Mouse (Mus musculus) embryo, embryonic 11 days (tissue): Measurements from ENCODE around the gene Ube2cbp.
A peak's percentile ranks its signal among the peaks of the same experiment; 100 is the strongest.

ENCODE experiments used
- DNase-seq: peaks from one replicate; pipeline ENCODE4 v3.0.0-alpha.2; 2015

The Ube2cbp gene

GRCm38 (mm10) chr9:86464151-86465105 lies at the start of gene Ube2cbp:
Ube2cbp (minus strand) TSS chr9:86464950.
- DNase-seq: peak; percentile 94

GRCm38 (mm10) chr9:86514390-86514789 lies 49.6 kb upstream of the Ube2cbp start:
- DNase-seq: no peak

GRCm38 (mm10) chr9:86513733-86514132 lies 49.0 kb upstream of the Ube2cbp start:
- peak; percentile 1 for DNase-seq

- DNase-seq: no peak
These were observed 42.7 kb upstream of the Ube2cbp start for GRCm38 (mm10) chr9:86507437-86507836.

GRCm38 (mm10) chr9:86499083-86499482 lies 34.3 kb upstream of the Ube2cbp start:
- no peak for DNase-seq

- DNase-seq: no peak
These were observed 31.5 kb upstream of the Ube2cbp start for GRCm38 (mm10) chr9:86496261-86496660.

- no peak for DNase-seq
These were observed 27.0 kb upstream of the Ube2cbp start for GRCm38 (mm10) chr9:86491740-86492139.

- DNase-seq: no peak
These were observed 17.5 kb upstream of the Ube2cbp start for GRCm38 (mm10) chr9:86482236-86482635.

GRCm38 (mm10) chr9:86478414-86479093 lies 13.8 kb upstream of the Ube2cbp start:
- no peak for DNase-seq

GRCm38 (mm10) chr9:86476763-86477162 lies 12.0 kb upstream of the Ube2cbp start:
- DNase-seq: no peak

- no peak for DNase-seq
These were observed 11.2 kb upstream of the Ube2cbp start for GRCm38 (mm10) chr9:86475956-86476355.

- DNase-seq: peak; percentile 95
These were observed 2.5 kb upstream of the Ube2cbp start, which contains the start of gene Dop1a for GRCm38 (mm10) chr9:86466990-86467870. Dop1a (plus strand) TSS chr9:86467154.

- DNase-seq: no peak
These were observed 11.1 kb downstream of the Ube2cbp start for GRCm38 (mm10) chr9:86453626-86454025.

- DNase-seq: peak; percentile 85
These were observed 13.1 kb downstream of the Ube2cbp start for GRCm38 (mm10) chr9:86451617-86452016.

- DNase-seq: no peak
These were observed 13.7 kb downstream of the Ube2cbp start for GRCm38 (mm10) chr9:86451094-86451493.

GRCm38 (mm10) chr9:86449581-86449980 lies 15.2 kb downstream of the Ube2cbp start:
- DNase-seq: peak; percentile 86

- DNase-seq: no peak
These were observed 17.3 kb downstream of the Ube2cbp start for GRCm38 (mm10) chr9:86447431-86447830.

- DNase-seq: no peak
These were observed 17.9 kb downstream of the Ube2cbp start for GRCm38 (mm10) chr9:86446847-86447246.

GRCm38 (mm10) chr9:86442248-86442647 lies 22.5 kb downstream of the Ube2cbp start:
- no peak for DNase-seq

GRCm38 (mm10) chr9:86438337-86439009 lies 26.3 kb downstream of the Ube2cbp start:
- DNase-seq: no peak

- no peak for DNase-seq
These were observed 28.1 kb downstream of the Ube2cbp start for GRCm38 (mm10) chr9:86436608-86437007.

GRCm38 (mm10) chr9:86435510-86435909 lies 29.2 kb downstream of the Ube2cbp start:
- no peak for DNase-seq
